Mouse (Mus musculus): ENCODE data around the gene Ppm1d. TPM values are rescaled to one million over a fixed set of nuclear protein-coding genes. Genes with fewer than 3 reads are reported as not detected.
A peak's percentile ranks its signal among the peaks of the same experiment; 100 is the strongest.

Gene Ppm1d
- total RNA-seq, 2 experiments from 2014 or later: 11.8 to 15.3 TPM

DNA sequence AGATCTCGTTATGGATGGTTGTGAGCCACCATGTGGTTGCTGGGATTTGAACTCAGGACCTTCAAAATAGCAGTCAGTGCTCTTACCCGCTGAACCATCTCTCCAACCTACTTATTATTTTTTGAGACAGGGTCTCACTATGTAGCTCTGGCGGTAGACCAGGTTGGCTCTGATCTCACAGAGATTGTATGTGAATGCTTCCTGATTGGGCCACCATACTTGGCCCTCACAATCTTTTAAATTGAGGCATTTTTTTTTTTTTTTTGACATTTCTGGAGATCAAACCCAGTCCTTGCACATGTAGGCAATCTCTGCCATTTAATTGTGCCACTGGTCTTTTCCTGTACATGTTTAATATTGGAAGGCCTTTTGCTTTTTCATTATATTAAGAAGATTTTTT lies 17.7 kb downstream of the Ppm1d start:
- DNase-seq (ENCODE audit: low spot score in 2 of 2): no peak

DNA sequence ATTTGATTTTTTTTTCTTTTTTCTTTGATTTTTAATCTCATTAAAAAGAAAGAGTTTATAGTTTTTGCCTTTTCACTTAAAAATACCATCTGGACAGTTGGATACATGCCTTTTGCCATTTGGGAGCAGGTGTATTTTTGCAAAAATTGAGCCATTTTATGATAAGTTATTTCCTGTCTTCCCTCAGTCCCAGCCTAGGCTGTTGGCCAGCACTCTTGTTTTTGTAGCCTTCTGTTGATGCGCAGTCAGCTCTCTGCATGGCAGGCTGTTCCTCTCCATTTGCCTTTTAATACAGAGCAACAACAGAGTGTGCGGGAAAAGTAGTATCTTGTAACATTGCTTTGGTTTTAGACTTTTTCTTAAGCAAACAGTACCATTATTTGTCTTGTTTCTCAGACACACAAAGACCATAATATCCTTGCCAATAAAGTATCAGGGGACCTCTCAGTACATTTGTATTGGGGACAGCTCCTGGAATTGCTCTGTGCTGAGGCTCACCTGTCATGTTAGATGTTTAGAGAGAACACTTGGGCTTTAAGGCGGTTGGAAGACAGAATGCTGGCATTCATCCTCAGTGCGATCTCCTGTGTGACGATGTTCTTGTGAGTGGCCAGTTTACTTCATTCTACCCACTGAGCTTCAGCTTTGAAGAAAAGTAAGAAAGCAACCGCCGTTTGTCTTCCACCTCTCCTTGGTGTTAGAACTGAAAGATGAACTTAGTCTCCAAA lies 18.3 kb downstream of the Ppm1d start:
- DNase-seq (ENCODE audit: low spot score in 2 of 2): no peak

- peak in 1 of 2 experiments; percentile 33 for DNase-seq (ENCODE audit: low spot score in 2 of 2)
Observed at GRCm38 (mm10) chr11:85334778-85335177, 23.7 kb downstream of the Ppm1d start.

DNA sequence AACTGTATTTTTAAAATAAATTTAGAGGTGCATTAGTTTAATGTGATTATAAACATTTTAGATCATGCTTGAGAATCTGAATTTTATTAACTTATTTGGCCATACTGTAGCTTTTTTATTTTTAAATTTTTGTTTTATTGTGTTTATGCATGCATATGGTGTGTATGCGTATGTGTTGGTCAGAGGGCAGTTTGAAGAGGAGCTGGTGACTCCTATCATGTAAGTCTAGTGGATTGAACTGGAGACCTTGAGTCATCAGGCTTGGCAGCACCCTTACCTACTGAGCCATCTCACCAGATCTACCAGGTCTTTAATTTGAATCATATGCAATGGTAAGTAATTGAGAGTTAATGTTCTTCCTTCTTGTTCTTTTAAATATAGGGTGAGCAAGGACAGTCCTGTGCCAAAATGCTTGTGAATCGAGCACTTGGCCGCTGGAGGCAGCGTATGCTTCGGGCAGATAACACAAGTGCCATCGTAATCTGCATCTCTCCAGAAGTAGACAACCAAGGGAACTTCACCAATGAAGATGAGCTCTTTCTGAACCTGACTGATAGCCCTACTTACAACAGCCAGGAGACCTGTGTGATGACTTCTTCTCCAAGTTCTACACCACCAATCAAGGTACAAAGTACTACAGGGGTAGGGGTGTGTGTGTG lies 28.3 kb downstream of the Ppm1d start:
- DNase-seq (ENCODE audit: low spot score in 2 of 2): no peak

GRCm38 (mm10) chr11:85340070-85340616 lies 29.1 kb downstream of the Ppm1d start:
- DNase-seq (ENCODE audit: low spot score in 2 of 2): no peak

DNA sequence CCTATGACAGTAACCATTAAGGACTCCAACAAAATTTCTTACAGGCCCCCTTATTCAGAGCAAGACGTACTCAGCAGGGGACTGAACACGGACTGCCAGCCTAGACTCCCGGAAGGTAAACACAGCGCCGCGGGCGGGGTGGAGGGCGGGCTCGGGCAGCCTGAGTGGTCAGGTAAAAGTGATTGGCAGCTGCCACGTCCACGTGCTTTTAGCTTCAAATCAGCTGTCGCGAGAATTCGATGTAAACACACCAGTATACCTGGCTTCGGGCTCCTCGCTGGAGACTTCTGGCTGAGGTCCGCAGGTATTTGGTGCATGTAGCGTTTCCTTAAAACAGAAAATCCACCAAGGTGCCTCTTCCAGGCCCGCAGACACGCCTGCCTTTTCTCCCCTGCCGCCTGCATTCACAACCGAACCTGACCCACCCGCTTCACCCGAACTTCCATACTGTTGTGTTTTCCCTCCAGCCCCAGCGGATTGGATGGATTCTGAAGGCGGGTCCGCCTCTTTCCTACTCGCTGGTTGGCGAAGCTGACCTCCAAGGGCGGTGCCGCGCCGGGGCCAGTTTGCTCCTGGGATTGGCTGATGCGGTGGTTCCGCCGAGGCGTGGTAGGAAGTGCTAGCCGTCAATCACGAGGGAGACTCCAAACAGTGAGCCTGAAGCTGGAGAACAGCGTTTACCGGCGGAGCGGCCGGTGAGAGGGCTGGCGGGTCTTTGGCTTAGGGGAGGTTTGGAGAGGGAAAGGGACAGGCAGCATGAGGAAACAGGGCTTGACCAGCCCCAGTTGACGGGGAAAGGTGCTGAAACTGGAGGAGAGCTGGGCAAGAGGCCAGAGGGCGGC lies 41.7 kb downstream of the Ppm1d start, which contains the start of gene Bcas3:
TSS of gene Bcas3 (plus strand) at position 629 of the 842 bp plus-strand sequence.
- DNase-seq (ENCODE audit: low spot score in 2 of 2): peak; percentile 94 to 98

DNA sequence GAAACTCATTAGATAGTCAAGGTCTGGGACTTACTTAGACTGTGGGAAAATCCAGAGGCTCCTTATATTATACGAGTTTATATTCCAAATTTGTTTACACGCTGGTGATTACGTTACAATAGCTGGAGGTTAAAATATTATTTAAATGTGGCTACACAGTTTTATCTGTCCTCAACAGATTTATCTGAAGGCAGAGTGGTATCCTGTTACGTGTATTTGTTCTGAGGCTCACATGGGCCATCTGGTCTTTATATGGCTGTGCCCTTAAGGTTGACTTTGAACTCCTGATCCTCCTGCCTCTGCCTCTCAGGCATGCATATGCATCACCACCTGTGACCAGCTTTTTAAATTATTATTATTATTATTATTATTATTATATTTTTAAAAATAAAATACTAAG lies 42.8 kb downstream of the Ppm1d start:
- DNase-seq (ENCODE audit: low spot score in 2 of 2): no peak

DNA sequence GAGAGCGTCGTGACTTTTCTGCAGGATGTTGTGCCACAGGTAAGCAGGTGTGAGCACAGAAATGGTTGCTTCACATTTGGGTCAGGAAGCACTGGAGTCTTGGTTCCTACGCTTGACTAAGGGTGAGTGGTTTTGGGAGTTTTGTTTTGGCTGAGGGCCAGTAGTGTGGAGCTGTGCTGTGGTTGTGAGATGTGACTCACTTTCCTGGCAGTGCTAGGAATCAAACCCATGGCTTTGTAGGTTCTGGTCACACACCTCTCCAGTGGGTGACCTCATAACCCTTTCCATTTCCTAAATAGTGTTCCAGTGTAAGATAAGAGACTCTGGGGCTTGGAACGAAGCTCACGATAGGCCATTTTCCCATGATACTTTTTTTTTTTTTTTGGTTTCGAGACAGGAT lies 48.6 kb downstream of the Ppm1d start:
- no peak for DNase-seq (ENCODE audit: low spot score in 2 of 2)

GRCm38 (mm10) chr11:85361621-85362020 lies 50.6 kb downstream of the Ppm1d start:
- DNase-seq (ENCODE audit: low spot score in 2 of 2): no peak

GRCm38 (mm10) chr11:85366168-85366567 lies 55.1 kb downstream of the Ppm1d start:
- no peak for DNase-seq (ENCODE audit: low spot score in 2 of 2)

- DNase-seq (ENCODE audit: low spot score in 2 of 2): no peak
Observed at GRCm38 (mm10) chr11:85367823-85368222, 56.8 kb downstream of the Ppm1d start.

DNA sequence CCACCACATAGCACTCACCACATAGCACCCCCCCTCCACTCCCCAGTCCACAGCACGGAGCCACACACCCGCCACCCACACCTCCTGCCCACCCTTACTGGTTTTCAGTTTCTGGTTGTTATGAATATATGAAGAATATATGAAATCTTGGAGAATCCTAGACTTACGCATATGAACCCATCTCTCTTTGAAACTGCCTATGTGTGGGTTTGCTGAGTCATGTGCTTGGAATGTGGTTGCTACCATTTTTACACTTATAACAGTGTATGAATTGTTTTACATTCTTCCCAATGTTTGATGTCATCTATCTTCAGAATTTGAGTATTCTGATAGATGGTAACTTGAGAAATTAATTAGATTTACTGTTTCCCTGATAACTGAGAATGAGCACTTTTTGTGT lies 68.0 kb downstream of the Ppm1d start:
- DNase-seq (ENCODE audit: low spot score in 2 of 2): no peak

- DNase-seq (ENCODE audit: low spot score in 2 of 2): no peak
Observed at GRCm38 (mm10) chr11:85380046-85380445, 69.0 kb downstream of the Ppm1d start.

- peak; percentile 28 to 50 for DNase-seq (ENCODE audit: low spot score in 2 of 2)
Observed at GRCm38 (mm10) chr11:85382055-85382454, 71.0 kb downstream of the Ppm1d start.

DNA sequence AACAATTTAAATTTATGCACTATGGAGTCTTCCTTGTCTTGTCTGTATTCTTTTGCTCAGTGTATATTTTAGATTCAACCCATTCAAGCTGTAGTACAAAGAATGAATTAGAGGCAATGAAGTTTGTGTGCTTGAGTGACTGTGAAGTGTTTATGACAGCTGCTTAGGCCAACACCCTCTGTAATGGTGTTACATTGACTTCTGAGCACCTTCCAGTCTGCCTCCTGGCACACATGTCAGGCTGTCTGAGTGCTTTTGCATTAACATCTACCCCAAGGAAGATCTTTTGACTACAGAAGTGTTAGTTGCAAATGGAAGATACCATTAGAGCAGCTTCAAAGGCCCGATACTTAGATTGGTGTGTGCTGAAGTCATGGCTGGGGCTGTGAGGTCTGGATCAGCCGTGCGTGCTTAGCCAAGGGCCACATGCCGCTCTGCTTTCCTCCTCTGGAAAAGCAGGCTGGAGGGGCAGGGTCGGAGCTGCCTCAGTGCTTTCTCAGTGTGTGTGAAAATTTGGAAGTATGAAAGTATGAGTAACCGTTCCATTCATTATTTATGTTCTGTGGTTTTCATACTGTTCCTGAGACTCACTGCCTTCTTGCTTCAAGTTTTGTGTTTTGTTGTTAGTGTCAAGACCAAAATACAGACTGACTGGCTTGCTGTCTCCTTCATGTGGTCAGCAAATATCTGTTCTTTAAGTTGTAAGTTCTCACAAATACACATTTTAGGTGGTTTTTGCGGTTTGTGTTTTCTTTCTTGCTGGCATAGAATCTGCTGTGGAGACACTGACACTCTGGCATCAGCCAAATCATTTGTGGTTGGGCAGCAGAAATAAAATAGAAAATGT lies 73.2 kb downstream of the Ppm1d start:
- no peak for DNase-seq (ENCODE audit: low spot score in 2 of 2)

GRCm38 (mm10) chr11:85392179-85392863 lies 81.3 kb downstream of the Ppm1d start:
- no peak for DNase-seq (ENCODE audit: low spot score in 2 of 2)

DNA sequence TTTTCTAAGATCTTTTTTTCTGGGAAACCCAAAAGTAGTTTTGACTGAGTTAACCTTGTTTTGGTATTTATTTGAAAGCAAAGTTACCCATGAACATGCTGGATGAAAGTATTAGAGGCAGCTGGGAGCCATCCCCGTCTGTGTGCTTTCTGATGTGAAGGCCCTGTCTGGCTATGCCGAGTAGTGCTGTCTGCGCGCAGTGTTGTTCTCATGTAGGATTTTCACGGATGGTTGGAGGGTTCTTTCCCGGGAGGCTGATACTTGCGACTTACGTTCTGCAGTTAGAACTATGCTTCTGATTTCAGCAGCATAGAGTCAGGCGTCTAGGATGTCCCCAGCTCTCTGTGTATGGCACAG lies 81.8 kb downstream of the Ppm1d start:
- DNase-seq (ENCODE audit: low spot score in 2 of 2): no peak

GRCm38 (mm10) chr11:85393990-85394389 lies 82.9 kb downstream of the Ppm1d start:
- DNase-seq (ENCODE audit: low spot score in 2 of 2): no peak

DNA sequence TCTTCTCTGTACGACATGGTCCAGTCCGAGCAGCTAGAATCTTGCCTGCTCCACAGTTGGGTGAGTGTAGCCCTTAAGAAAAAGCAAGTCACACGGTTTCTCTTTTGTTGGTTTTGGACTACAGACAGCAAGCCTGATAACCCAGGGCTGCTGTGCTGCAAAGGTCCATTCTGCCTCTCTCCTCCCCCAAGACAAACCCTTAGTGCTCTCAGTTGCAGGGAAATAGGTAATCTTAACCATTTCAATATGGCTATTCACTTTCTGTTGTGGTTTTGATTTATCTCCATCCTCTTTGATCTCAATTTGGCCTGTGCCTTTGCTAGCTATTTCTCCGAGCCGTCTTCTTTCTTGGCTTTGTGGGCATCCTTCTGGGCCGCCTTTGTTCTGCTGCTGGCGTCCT lies 84.3 kb downstream of the Ppm1d start:
- DNase-seq (ENCODE audit: low spot score in 2 of 2): no peak
